Mouse (Mus musculus): ENCODE results near the gene Tbc1d15. TPM values are rescaled to one million over a fixed set of nuclear protein-coding genes. Genes with fewer than 3 reads are reported as not detected.
"Not testable (repeated sequence)": the region's sequence is repeated elsewhere in the genome, so short reads cannot be mapped to it uniquely, and the experiment has no call there.

Gene Tbc1d15
- polyA plus RNA-seq, 1 experiment from 2014 or later = 66.6 TPM

DNA sequence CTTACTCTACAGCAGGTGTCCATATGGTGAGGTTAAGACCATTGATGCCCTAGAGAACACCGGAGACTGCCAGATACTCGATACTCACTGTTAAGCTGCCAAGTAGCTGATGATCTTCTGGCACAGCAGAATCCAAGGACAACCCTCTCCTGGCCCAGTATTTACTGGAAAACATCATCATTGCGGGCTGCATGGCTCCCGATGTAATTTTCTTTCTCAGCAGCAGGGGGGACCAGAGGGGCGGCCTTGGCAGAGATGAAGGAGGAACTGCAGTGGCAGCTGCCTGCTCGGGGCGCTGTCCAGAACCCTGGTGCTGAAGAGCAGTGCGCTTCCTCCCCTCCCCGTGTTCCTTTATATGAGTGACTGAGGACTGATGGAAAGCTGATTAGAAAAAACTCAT, 66.6 kb downstream of the Tbc1d15 start, which contains the start of gene Tph2:
Gene Tph2 (minus strand): TSS at position 326 of the 400 bp plus-strand sequence.
- no peaks in the 10 kb centered on the region for H3K4me1 ChIP-seq (replicated peaks)
- no peak within 1 kb of the TSS for H3K9ac ChIP-seq
- 5% methylated on average over 9 of the region's 9 CpGs for WGBS
- peak; percentile 85 for ATAC-seq
- no peak within 1 kb of the TSS for H3K27ac ChIP-seq
- no peaks in the 10 kb centered on the region for H3K36me3 ChIP-seq
- H3K9me3 ChIP-seq = no peaks in the 10 kb centered on the region
- no peak within 1 kb of the TSS for H3K4me3 ChIP-seq (replicated peaks)
- H3K4me2 ChIP-seq (replicated peaks) = no peak within 1 kb of the TSS
- no peaks in the 10 kb centered on the region for H3K27me3 ChIP-seq (replicated peaks)

GRCm38 (mm10) chr10:115181034-115181433, 70.2 kb downstream of the Tbc1d15 start:
- Histone ChIP-seq H3K4me2 (replicated peaks) (no peak overlapping the region), H3K9ac (no peak overlapping the region), H3K9me3 (no peaks in the 10 kb centered on the region), H3K4me1 (replicated peaks) (no peaks in the 10 kb centered on the region), H3K27me3 (replicated peaks) (no peaks in the 10 kb centered on the region), H3K4me3 (replicated peaks) (no peak overlapping the region), H3K36me3 (no peaks in the 10 kb centered on the region), H3K27ac (no peak overlapping the region)
- 64% methylated on average over 3 of the region's 3 CpGs for WGBS
- ATAC-seq = no peak

- H3K27ac ChIP-seq; H3K36me3 ChIP-seq; H3K9me3 ChIP-seq; H3K4me2 ChIP-seq (replicated peaks); H3K9ac ChIP-seq; H3K4me1 ChIP-seq (replicated peaks); H3K27me3 ChIP-seq (replicated peaks); H3K4me3 ChIP-seq (replicated peaks); ATAC-seq: not testable (repeated sequence)
- WGBS = 63% methylated on average over 6 of the region's 6 CpGs
Measured at GRCm38 (mm10) chr10:115178019-115178418, 73.2 kb downstream of the Tbc1d15 start.

GRCm38 (mm10) chr10:115175591-115175991, 75.7 kb downstream of the Tbc1d15 start:
- Histone ChIP-seq H3K9me3 (no peaks in the 10 kb centered on the region), H3K27ac (no peak overlapping the region), H3K36me3 (no peaks in the 10 kb centered on the region), H3K4me2 (replicated peaks) (peak overlapping the region; percentile 41; the same call in 1 of the 2 replicates), H3K4me1 (replicated peaks) (no peaks in the 10 kb centered on the region), H3K27me3 (replicated peaks) (no peaks in the 10 kb centered on the region), H3K9ac (no peak overlapping the region), H3K4me3 (replicated peaks) (no peak overlapping the region)
- ATAC-seq = peak; percentile 49; the same call in 1 of the 2 replicates
- WGBS = 37% methylated on average over 12 of the region's 12 CpGs

DNA sequence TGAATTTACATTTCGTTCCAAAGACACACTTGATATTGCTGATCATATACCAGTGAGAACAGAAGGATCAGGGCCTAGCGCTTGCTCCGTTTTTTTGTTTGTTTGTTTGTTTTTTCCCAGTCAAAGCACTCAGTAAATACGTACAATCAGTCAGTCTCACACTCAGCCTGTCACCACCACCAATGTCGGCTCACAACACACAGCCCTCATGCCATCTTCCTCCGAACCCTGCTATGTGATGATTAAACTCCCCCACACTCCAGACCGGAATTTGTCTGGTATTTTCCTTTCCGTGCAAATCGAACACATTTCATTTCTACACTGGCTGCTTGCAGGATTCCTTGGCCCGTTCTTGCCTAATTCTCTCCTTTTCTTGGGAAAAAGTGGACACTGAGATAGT, 77.9 kb downstream of the Tbc1d15 start:
- H3K9me3 ChIP-seq = no peaks in the 10 kb centered on the region
- no peak overlapping the region for H3K9ac ChIP-seq

DNA sequence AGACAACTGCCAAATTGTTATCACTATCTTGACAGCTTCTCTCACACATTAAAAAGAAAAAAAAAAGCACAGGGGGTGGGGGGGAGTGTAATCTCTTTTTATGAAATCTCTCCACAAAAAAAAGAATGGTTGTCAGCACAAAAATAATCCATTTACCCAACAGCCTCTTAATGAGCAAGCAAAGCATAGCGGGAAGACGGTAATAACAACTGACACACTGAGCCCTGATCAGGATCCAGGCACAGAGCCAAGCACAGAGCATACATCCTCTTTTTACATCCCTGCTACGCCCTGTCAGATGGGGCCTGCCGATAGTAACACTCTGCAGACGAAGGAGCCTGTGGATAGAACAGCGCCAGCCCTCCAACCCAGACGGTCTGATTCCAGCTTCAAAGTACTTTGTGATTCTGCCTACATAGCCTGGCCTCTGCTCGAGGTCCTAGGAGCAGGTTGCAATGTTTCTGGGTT, 79.9 kb downstream of the Tbc1d15 start:
- no peak overlapping the region for H3K4me3 ChIP-seq (replicated peaks)
- no peaks in the 10 kb centered on the region for H3K9me3 ChIP-seq
- H3K4me2 ChIP-seq (replicated peaks) = no peak overlapping the region
- no peaks in the 10 kb centered on the region for H3K36me3 ChIP-seq
- no peak overlapping the region for H3K27ac ChIP-seq
- 35% methylated on average over 8 of the region's 8 CpGs for WGBS
- no peaks in the 10 kb centered on the region for H3K27me3 ChIP-seq (replicated peaks)
- no peak overlapping the region for H3K9ac ChIP-seq
- peak; percentile 48 for ATAC-seq
- no peaks in the 10 kb centered on the region for H3K4me1 ChIP-seq (replicated peaks)

More for the DNA sequence above, 77.9 kb downstream of the Tbc1d15 start:
- 76% methylated on average over 10 of the region's 10 CpGs for WGBS
- Histone ChIP-seq H3K36me3 (no peaks in the 10 kb centered on the region), H3K4me3 (replicated peaks) (no peak overlapping the region), H3K4me2 (replicated peaks) (no peak overlapping the region), H3K27me3 (replicated peaks) (no peaks in the 10 kb centered on the region), H3K27ac (no peak overlapping the region), H3K4me1 (replicated peaks) (no peaks in the 10 kb centered on the region)
- ATAC-seq = no peak

GRCm38 (mm10) chr10:115170496-115171350, 80.5 kb downstream of the Tbc1d15 start:
- Histone ChIP-seq H3K4me1 (replicated peaks) (no peaks in the 10 kb centered on the region), H3K9me3 (no peaks in the 10 kb centered on the region), H3K27ac (no peak overlapping the region), H3K4me3 (replicated peaks) (no peak overlapping the region), H3K4me2 (replicated peaks) (no peak overlapping the region), H3K27me3 (replicated peaks) (no peaks in the 10 kb centered on the region), H3K36me3 (no peaks in the 10 kb centered on the region), H3K9ac (no peak overlapping the region)
- ATAC-seq = no peak
- 87% methylated on average over 7 of the region's 7 CpGs for WGBS

DNA sequence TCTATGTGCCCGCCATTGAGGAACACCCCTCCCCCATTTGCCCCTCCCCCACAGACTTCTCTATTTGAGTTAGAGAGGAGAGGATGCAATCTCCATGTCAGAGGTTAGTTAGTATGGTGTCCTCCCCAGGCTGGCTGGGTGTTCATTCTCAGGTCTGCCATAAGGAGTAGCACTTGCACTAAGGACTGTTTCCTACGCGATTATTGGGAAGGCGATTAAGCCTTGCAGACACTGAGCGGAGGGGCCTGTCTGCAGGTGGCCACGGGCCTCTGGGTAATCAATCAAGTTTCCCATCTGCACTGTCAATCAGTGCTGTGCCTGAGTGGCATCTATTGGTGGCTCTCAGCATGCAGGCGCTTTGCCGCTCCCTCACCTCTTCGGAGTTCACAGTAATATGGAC, 81.9 kb downstream of the Tbc1d15 start:
- H3K4me3 ChIP-seq (replicated peaks) = no peak overlapping the region
- H3K9ac ChIP-seq = no peak overlapping the region
- H3K4me2 ChIP-seq (replicated peaks) = no peak overlapping the region
- no peak overlapping the region for H3K27ac ChIP-seq
- no peaks in the 10 kb centered on the region for H3K9me3 ChIP-seq
- H3K27me3 ChIP-seq (replicated peaks) = no peaks in the 10 kb centered on the region
- ATAC-seq = peak; percentile 66
- H3K36me3 ChIP-seq = no peaks in the 10 kb centered on the region
- WGBS = 34% methylated on average over 9 of the region's 9 CpGs
- no peaks in the 10 kb centered on the region for H3K4me1 ChIP-seq (replicated peaks)

- H3K9me3 ChIP-seq = no peaks in the 10 kb centered on the region
- H3K27ac ChIP-seq = no peak overlapping the region
- 69% methylated on average over 5 of the region's 5 CpGs for WGBS
- ATAC-seq = no peak
- no peaks in the 10 kb centered on the region for H3K4me1 ChIP-seq (replicated peaks)
- no peaks in the 10 kb centered on the region for H3K36me3 ChIP-seq
- no peak overlapping the region for H3K9ac ChIP-seq
- H3K27me3 ChIP-seq (replicated peaks) = no peaks in the 10 kb centered on the region
- H3K4me3 ChIP-seq (replicated peaks) = no peak overlapping the region
- H3K4me2 ChIP-seq (replicated peaks) = no peak overlapping the region
Measured at GRCm38 (mm10) chr10:115160289-115160688, 91.0 kb downstream of the Tbc1d15 start.

Other genes starting within 250 kb of the Tbc1d15 start
- not detected in 2 replicates for gene Tph2, start 66.4 kb downstream of the Tbc1d15 start, polyA plus RNA-seq (2015; fragmentation: Nextera tagmentation; extraction: Ambion mirVana)
- gene Rab21, start 64.1 kb upstream of the Tbc1d15 start, polyA plus RNA-seq (2015; fragmentation: Nextera tagmentation; extraction: Ambion mirVana) = 5.5 and 8.1 TPM in 2 replicates
- gene Tmem19, start 111.0 kb upstream of the Tbc1d15 start, polyA plus RNA-seq (2015; fragmentation: Nextera tagmentation; extraction: Ambion mirVana) = 27.1 and 29.4 TPM in 2 replicates
- gene Thap2, start 133.0 kb upstream of the Tbc1d15 start, polyA plus RNA-seq (2015; fragmentation: Nextera tagmentation; extraction: Ambion mirVana) = 20.5 and 22.2 TPM in 2 replicates
- gene Zfc3h1, start 133.5 kb upstream of the Tbc1d15 start, polyA plus RNA-seq (2015; fragmentation: Nextera tagmentation; extraction: Ambion mirVana) = 17.0 and 17.1 TPM in 2 replicates

Data from intestine, embryonic 15.5 days (tissue).